Mouse (Mus musculus) embryonic facial prominence, embryonic 15.5 days (tissue): ENCODE data around the gene Nr0b2. TPM values are rescaled to one million over a fixed set of nuclear protein-coding genes. Genes with fewer than 3 reads are reported as not detected.

Experiments
- microRNA-seq: library from miRNA; unstranded; fragments of <30 nt; microRNA quantifications from one replicate; pipeline ENCODE4, GENCODE M21; 2016; ENCODE audit warnings: borderline number of aligned reads
- polyA plus RNA-seq: library from polyadenylated mRNA; unstranded; fragments of >200 nt; fragmentation: Nextera tagmentation; extraction: Ambion mirVana; gene quantifications from 2 replicates; pipeline ENCODE4 v1.2.1, GENCODE M21; 2015

Gene Nr0b2
- polyA plus RNA-seq, 1 experiment from 2014 or later: 0.15 TPM

Small RNA genes within 50 kb of the gene (microRNA-seq; reads per million reads assigned to microRNA genes)
- gene Gm23158: not detected

Other genes starting within 250 kb of the Nr0b2 start
- 17.0 and 17.2 TPM in 2 replicates for gene Wdtc1, start 199.9 kb upstream of the Nr0b2 start, polyA plus RNA-seq
- gene Slc9a1, start 183.7 kb upstream of the Nr0b2 start, polyA plus RNA-seq: 11.0 and 11.2 TPM in 2 replicates
- gene Tent5b, start 73.2 kb upstream of the Nr0b2 start, polyA plus RNA-seq: 9.7 and 11.2 TPM in 2 replicates
- 8.0 and 9.1 TPM in 2 replicates for gene Trnp1, start 54.8 kb upstream of the Nr0b2 start, polyA plus RNA-seq
- gene Kdf1, start 34.4 kb upstream of the Nr0b2 start, polyA plus RNA-seq: 25.4 and 30.2 TPM in 2 replicates
- gene Nudc, start 7.4 kb upstream of the Nr0b2 start, polyA plus RNA-seq: 314 and 355 TPM in 2 replicates
- 7.1 and 7.7 TPM in 2 replicates for gene Gpatch3, start 21.4 kb downstream of the Nr0b2 start, polyA plus RNA-seq
- 19.2 and 24.9 TPM in 2 replicates for gene Gpn2, start 31.0 kb downstream of the Nr0b2 start, polyA plus RNA-seq
- gene Sfn, start 48.8 kb downstream of the Nr0b2 start, polyA plus RNA-seq: 347 and 362 TPM in 2 replicates
- 4.6 and 5.4 TPM in 2 replicates for gene Zdhhc18, start 96.8 kb downstream of the Nr0b2 start, polyA plus RNA-seq
- 16.2 and 17.6 TPM in 2 replicates for gene Pigv, start 119.3 kb downstream of the Nr0b2 start, polyA plus RNA-seq
- 26.8 and 29.2 TPM in 2 replicates for gene Arid1a, start 203.4 kb downstream of the Nr0b2 start, polyA plus RNA-seq